Mouse (Mus musculus): ENCODE measurements around the gene Ocm.

- no peak for TF ChIP-seq POLR2A (IDR thresholded peaks at IDR 0.05; ENCODE audit: control insufficient read depth in 1 of 2, insufficient read depth in 1 of 2, low read depth in 1 of 2, low read length in 2 of 2, poor library complexity in 1 of 2)
- TF ChIP-seq HCFC1 (IDR thresholded peaks at IDR 0.05; ENCODE audit: low read depth, low read length): no peak
- TF ChIP-seq NRF1 (IDR thresholded peaks at IDR 0.05; ENCODE audit: insufficient read depth, low read depth, low read length, poor library complexity, severe bottlenecking): no peak
- TF ChIP-seq MAX (IDR thresholded peaks at IDR 0.05; ENCODE audit: low read length): no peak
- TF ChIP-seq ZC3H11A (IDR thresholded peaks at IDR 0.05; ENCODE audit: low read depth, low read length): no peak
- no peak for TF ChIP-seq CTCF (IDR thresholded peaks at IDR 0.05 in 2 of 3, conservative IDR thresholded peaks at IDR 0.05 in 1 of 3; ENCODE audit: control insufficient read depth in 1 of 3, insufficient read depth in 1 of 3, low read depth in 2 of 3, low read length in 3 of 3, poor library complexity in 1 of 3, severe bottlenecking in 1 of 3)
- no peak for TF ChIP-seq TCF12 (IDR thresholded peaks at IDR 0.05; ENCODE audit: low read depth, low read length)
- TF ChIP-seq MAFK (IDR thresholded peaks at IDR 0.05; ENCODE audit: borderline replicate concordance, low read depth, low read length): no peak
These were observed 27.9 kb upstream of the Ocm start for GRCm38 (mm10) chr5:144054340-144054739.

Data from MEL (cell line).